Mouse (Mus musculus) ES-Bruce4 (cell line): ENCODE data around the gene Wdr49.
A peak's percentile ranks its signal among the peaks of the same experiment; 100 is the strongest.

ENCODE experiments used
- CTCF ChIP-seq: IDR thresholded peaks from one replicate; pipeline ENCODE4 v1.8.1; 2011; ENCODE audit warnings: low read depth, low read length
- POLR2A ChIP-seq: IDR thresholded peaks from one replicate; pipeline ENCODE4 v1.8.1; 2011; ENCODE audit warnings: low read length; ENCODE audit not compliant: insufficient read depth

GRCm38 (mm10) chr3:75517631-75518250 is 35.8 kb upstream of the Wdr49 start:
- TF ChIP-seq CTCF (peak; percentile 5), POLR2A (no peak)
